Mouse (Mus musculus): ENCODE data around the gene Rpl22. TPM values are rescaled to one million over a fixed set of nuclear protein-coding genes. Genes with fewer than 3 reads are reported as not detected.
A peak's percentile ranks its signal among the peaks of the same experiment; 100 is the strongest.

The Rpl22 gene
- polyA plus RNA-seq, 2 experiments from 2014 or later = 1,059 to 1,071 TPM

DNA sequence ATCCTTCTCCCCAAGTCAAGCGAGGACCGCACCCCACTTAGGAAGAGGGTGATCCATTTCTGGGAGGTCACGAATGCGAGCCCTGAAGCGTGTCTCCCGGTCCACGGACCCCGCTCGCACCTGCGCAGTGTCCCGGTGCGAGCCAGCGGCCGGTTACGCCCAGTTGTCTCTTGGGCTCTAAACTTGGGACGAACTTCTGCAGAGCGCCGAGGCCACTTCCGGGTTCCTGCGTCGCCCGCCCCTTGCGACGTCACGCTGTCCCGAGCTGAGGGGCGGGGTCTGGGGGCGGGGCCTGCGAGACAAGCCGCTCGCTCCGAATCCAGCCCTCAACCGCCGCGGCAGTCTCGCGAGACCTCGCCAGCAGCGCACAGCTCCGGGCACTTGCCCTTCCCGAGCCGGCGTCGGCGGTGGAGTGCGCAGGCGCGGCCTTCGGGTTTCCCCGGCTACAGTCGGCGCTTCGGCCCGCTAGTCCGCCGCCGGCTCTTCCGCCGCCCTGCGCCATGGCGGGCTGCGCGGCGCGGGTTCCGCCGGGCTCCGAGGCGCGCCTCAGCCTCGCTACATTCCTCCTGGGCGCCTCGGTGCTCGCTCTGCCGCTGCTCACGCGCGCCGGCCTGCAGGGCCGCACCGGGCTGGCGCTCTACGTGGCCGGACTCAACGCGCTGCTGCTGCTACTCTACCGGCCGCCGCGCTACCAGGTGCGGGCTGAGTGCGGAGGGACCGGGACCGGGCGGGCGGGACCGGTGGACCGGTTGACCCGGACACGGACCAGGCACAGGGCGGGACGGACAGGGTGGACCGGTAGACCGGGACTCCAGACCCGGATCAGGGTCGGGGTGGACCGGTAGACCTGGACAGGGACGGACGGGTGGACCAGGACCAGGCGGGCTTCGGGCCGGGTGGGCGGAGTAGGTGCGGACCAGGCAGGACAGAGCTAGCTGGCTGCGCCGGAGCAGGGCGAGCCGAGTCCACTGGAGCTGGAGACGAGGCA is 28.4 kb upstream of the Rpl22 start, which contains the start of gene Icmt:
TSS of gene Icmt (plus strand) at position 354 of the 988 bp plus-strand sequence.
- ATAC-seq = peak; percentile 85

DNA sequence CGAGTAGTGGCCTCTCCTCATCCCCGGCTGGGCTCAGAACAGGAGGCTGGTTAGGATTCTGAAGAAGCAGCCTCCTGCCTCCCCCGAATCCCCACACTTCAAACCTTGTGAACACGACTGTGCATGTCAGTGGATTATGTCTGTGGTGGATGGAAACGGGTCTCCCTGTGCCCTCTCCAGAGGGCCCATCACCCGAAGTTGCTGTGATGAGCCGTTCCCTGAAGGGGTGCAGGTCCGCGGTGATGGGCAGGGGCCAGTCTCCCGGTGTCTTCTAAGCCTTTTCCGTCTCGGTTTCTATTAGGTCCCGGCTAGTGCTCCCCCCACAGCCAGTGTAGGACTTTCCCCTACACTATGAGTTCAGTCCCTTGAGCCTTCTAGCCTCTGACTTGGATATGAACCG is 26.7 kb upstream of the Rpl22 start:
- ATAC-seq = no peak

DNA sequence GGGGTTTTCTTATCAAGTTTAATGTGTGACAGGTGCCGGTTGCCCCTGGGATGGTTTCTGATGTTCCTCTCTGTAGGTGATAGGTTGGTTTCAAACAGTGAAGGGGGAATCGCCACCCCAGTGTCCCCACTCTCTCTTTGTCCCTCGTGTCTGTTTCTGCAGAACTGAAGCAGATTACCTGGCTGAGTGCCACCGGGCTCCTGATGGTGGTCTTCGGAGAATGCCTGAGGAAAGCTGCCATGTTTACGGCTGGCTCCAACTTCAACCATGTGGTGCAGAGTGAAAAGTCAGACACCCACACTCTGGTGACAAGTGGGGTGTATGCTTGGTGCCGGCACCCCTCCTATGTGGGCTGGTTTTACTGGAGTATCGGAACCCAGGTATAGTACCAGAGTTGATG is 25.2 kb upstream of the Rpl22 start:
- ATAC-seq = no peak

DNA sequence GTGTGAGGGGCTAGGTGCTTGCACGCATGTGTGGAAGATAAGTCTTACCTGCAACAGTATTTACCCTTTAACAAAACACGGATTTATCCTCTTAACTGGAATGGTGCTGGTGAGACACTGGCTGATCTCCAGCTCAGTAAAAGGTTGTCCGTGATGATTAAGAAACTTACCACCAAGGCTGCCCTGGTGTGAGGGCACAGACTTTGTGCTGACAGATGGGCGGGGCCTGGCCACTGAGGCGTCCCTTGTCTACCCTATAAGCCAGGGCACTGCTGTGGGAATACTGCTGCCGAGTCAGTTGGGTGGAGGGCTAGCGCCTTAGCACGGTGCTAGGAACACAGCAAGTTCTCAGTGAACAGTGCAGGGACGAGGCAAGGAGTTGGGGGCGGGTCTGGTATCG is 23.5 kb upstream of the Rpl22 start:
- no peak for ATAC-seq

DNA sequence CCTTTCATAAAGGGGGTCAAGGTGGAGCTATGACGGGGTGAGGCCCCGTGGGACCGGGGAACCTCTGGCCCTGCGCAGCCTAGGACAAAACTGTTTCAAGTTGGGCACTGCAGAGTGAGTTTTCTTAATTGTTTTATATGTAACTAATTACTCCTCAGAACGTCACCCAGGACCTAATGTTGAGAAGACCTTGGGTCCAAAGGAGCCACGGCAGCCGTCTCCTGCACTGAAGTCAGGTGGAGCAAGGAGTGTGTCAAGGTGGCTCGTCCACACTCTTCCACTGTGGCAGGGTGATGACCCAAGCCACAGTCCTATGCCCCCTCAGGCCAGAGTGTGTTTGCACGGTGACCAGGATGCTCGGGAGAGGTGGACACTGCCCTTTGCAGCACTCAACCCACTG is 22.4 kb upstream of the Rpl22 start:
- ATAC-seq = no peak

DNA sequence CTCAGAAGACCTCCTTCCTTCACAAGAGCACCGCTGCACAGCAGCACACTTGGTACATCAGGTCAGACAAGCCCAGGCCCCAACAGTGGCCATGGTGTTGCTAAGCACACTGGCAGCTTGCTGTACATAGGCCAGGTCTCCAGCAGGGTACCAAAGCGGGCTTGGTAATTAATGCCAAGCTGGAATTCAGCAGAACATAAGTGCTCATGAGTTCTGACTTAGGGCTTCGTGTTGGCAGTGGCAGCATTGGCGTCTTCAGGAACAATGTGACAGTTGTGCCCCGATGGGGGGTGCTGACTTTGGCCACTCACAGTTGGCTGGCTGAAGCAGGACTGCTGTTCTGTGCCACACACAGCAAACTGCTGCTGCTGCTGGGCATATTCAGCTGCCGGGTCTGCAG is 20.9 kb upstream of the Rpl22 start:
- no peak for ATAC-seq

DNA sequence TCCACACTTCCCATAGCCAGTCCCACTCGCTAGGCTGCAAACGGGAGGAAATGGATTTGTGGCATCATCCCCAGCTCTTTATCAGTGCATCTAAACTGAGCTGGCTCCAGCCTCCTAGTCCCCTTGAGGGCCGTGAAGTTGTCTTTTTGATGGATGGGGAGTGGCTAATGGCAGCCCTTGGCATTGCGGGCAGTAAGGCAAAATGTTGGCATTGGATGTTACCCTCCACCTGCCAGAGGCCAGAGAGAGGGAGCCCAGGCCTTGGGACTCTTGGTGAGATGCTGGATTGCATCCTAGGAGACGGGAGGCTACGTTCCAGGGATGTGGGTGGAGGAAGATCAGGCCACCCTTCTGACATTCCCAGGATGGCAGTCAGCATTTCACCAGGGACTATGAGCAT is 19.6 kb upstream of the Rpl22 start:
- no peak for ATAC-seq

DNA sequence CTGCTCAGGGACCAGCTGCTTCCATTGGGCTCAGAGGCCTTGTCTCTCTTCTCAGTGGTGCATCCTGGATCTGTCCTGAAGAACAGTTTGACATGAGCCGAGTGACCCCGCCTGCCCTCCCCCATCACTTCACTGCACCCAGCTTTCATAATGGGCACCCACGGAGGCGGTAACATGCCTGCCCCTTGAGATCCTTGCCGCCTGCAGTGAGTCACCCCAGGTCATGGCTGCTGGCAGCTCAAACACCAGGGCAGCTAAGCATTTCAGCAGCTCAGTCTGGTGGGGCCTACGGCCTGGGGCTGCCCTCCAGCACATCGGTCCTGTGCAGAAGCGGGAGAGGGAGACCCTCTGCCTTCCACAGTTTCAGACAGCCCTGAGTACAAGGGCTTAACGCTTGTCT is 18.0 kb upstream of the Rpl22 start:
- no peak for ATAC-seq

DNA sequence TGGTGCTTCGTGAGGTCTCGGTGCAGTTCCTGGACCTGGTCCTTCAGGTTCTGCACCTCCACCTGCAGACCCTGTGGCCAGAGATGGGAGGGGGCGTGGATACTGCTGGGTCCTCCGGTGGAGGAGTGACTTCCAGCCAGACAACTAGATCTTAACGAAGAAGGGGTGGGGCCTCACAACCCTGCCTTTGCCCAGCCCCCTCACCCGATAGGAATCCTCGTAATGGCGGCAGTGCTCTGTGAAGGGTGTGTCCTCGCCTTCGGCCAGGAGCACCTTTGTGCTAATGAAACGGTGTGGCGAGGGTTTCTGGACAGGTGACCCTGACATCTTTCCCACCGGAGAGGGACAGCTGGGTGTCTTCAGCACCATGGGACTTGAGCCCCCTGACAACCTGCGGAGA is 13.4 kb upstream of the Rpl22 start:
- ATAC-seq = no peak

DNA sequence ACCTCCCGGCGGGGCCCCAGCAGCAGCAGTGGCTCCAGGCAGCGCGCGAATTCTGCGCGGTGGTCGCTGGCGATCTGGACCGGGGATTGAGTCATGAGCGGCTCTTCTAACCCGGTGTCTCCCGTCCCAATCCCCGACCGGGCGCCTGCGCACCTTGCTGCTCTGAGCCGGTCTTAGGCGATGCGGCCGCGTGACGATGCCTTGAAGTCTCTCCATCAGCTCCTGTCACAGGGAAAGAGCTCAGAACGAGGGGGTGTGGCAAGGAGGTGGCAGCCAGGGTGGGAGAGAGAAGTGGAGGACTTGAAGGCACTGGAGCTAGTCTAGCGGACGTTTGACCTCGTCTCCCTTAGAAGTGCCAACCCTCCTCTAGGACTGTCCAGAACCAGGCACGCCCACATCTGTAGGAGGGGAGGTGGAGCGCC is 12.3 kb upstream of the Rpl22 start:
- ATAC-seq = no peak

DNA sequence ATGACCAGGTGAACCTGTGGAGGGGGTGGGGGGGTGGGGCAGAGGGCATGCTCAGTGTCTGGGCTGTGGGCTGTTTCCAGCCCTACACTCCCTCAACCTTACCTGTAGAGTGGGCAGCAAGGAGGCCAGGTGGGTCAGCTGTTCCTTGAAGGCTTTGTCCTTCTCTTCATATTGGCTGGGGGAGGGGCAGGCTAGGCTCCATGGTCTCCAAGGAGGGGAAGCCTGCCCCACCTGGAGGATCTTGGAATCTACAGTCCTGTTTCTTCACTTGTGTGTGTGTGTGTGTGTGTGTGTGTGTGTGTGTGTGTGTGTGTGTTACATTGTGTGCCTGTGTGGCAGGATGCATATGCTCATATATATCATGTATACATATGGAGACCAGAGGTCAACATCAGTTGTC is 11.6 kb upstream of the Rpl22 start:
- no peak for ATAC-seq

DNA sequence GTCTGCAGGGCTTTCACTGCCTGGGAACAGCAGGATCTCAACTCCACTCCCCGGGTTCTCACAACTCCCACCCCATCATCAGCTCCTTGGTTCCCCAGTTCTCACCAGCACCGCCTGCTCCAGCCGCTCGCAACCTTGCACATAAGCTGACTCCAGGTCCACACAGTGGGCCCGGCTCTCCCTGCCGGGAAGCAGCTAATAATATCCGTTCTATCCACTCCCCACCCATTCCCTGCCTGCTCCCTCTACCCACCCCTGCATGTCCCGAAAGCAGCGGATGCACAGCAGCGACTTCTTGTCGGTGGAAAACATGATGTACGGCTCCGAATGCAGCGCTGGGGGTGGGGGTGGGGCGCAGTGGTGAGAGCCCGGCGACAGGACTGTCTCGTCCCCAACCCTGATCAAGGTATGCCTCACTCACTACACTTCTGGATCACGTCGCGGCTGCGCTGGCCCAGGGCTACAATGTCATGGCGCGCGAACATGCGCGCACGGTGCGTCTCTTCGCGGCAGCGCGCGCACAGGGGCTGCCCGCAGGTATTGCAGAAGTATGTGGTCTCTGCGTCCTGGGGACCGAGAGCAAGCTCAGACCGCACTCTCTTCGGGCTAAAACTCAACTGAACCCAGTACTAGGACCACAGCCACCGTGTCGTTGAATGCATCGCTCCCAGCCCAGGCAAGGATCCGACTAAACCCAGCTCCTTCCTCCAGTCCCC is 9.9 kb upstream of the Rpl22 start:
- no peak for ATAC-seq

DNA sequence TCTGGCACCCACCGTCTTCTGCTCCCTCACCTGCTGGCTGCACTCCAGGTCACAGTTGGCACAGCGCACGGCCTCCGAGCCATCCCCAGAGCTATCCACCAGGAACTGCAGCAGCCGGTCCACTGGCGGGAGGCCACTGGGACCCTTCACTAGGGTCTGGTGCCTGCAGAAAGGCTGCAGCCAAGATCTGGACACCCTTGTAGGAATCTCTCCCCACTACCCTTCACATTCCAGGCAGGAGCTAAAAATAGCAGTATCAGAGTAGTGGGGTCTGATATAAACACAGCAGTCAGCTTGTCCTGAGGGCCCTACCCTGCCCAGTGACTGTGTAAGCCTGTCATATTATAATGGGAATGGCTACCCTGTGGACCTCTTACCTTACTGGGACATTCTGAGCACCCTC is 7.9 kb upstream of the Rpl22 start:
- no peak for ATAC-seq

DNA sequence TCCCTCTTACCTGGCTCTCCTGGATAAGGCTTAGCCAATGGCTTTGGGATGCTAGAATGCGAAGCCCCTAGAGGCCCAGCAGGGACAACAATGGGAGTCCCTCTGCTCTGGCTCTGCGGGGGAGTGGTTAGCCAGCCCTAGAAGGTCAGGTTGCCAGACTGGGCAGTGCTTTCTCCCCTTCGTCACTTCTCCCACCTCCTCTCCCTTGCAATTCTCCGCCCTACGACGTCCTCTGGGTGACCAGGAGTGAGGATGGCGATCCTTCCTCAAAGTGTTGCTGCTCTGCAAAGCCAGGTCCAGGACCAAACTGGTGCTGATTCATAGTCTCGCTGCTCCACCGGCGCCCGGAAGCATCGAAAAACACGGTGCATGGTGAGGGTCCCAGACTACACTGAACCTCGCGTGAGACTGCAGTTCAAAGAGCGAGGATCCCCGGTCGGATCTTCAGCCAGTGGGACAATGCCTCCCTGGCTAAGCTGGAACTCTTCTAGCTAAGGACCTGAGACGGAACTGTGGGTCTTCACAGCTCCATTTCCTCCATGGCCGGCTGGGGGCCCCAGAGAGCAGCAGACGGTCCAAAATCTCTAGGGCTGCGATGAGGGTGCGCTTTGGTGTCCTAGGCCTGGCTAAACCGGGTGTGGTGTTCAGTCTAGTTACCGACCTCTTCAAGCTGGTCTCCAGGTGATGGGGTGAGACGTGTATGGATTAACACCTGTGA is 6.9 kb upstream of the Rpl22 start, which contains the start of gene Rnf207:
TSS of gene Rnf207 (minus strand) at position 477 of the 718 bp plus-strand sequence.
- peak; percentile 61 for ATAC-seq

DNA sequence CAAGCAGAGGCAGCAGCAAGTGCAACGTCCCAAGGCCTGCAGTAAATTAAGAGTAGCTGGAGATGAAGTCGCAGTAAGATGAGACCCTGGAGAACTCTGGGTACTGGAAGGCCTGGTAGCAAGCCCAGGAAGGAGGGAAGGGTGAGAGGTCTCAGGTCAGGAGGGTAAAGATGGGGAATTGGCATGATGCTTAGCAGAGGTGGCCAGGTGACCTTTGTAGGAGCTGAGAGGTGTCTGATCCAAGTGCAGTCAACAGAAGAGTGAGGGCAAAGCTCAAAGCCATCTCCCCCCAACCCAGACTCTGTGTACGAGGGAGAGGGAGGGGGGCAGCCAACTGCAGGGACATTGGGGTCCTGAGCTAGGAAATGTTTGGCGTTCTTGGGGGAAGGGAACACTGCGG is 4.1 kb upstream of the Rpl22 start:
- ATAC-seq = no peak

DNA sequence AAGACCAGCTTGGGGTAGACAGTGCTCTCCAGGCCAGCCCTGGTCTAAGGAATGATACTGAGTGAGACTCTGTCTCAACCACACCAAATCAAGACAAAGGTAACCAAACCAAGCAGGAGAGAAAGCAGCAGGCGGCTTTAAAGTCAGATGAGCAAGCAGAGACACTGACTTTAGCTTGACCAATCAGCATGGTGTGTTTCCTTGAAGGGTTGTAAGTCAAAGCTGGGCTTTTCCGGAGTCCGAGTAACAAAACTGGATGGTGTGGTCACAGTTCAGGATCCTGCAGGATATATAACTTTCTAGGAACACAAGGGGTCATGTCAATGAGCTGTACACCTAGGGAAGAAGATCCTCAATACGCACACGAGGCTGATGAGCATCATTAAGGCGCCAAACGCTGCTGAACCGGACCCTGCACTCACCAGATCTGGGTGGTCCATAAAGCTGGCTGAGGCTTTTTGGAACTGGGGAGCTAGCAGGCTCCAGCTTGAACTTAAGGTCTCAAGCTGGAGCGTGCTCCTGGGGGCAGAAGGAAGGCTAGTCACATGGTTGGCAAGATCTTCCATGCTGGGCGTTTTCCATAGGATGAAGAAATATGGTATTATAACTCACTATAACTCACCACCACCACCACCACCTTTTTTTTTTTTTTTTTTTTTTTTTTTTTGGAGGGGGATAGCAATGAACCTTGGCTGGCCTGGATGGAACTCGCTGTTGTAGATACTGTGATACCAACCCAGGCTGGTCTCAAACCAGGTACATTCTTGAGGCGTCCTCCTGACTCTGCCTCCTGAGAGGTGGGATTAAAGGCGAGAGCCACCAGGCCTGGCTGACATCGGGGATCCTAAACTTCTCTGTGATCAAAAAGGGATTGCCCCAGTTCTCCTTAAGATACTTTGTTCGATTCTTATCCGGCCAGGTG is 640 bp upstream of the Rpl22 start:
- ATAC-seq = no peak

DNA sequence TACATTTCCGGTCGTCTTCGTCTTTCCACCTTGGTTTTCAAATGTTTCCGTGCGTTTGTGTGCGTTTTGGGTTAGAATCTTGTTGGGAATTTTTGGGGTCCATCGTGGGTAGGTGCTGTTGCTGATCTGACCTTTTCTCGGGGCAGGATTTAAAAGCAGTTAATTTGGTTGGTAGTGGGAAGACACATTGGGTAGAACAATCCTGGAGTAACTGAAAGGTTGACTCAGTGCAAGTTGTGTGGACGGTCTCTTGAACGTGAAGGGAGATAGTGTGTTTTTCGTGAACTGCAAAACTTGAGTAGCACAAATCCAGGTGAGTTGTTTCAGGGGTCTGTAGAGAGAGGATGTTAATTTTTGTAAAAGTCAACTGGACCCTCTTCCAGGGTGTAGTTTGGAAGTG is 1.0 kb downstream of the Rpl22 start:
- no peak for ATAC-seq

DNA sequence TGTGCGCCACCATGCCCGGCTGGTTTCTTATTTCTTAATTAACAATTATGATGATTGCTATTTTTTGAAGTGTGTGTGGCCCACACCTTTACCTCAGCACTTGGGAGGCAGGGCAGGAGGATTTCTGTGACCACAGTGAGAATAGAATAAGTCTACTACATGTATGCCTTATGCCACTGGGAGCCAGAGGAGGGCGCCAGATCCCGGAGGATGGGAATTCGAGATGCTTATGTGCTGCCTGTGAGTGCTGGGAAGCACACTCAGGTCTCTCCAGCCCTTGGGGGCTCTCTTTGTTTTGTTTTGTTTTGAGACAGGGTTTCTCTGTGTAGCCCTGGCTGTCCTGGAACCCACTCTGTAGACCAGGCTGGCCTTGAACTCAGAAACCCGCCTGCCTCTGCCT is 3.1 kb downstream of the Rpl22 start:
- ATAC-seq = no peak

DNA sequence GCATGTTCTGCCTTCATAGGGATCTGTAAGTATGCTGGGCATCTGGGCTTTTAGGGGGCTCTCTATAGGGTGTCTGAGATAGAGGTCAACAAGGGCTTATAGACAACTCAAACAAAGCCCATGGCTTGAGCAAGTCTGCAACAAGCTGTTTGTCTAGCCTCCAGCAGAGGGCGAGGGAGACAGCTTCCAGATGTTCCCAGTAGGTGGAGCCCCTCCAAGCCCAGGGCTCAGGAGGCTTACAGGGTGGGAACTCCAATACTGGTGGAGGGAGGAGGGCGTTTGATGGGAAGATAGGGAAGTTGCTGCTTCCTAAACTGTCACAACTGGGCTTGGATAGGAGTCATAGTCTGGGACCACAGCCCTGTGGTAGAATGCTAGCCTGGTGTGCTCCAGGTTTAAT is 7.4 kb downstream of the Rpl22 start:
- ATAC-seq = peak; percentile 60

DNA sequence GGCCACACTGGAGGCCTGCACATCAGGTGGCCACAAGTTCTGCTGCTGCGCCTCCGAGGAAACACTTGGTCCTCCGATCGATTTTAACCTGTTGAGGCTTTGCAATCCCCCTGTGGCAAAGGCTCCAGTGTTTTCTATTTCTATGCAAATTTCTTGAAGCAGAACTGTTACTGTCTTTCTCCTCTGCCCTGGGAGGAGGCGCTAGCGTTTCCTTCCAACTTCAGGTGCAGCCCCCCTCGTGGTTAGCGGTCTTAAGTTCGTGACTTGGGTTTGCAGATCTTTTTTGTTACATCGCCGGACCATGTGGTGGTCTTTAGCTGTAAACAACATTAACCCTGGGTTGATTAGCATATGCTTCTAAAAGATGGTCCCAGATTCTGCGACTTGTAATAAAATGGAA is 8.0 kb downstream of the Rpl22 start:
- ATAC-seq = no peak

DNA sequence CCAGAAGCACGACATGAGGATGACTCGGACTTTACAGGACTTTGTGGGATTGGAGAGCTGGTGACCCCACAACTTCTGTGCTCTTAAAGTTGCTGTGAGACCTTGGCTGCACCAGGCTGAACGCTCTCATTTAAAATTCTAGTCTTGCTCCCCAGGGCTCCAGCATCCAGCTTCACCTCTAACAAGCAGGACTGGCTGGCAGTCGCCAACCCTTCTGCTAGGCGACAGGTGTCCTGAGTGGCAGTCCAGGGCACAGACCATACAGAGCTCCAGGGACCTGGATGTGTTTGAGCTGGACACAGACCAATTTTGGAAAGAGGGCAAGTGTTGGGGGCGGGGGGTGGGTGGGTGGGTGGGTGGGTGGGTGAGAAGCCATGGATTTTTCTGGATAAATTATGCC is 12.2 kb downstream of the Rpl22 start:
- ATAC-seq = no peak
